Mouse (Mus musculus) heart, embryonic 14.5 days (tissue): ENCODE results near the gene Gm30083. TPM values are rescaled to one million over a fixed set of nuclear protein-coding genes. Genes with fewer than 3 reads are reported as not detected.
A peak's percentile ranks its signal among the peaks of the same experiment; 100 is the strongest.

Experiments
- ATAC-seq: fragments of 200-750 bp; cut with Nextera tagmentation; 2 replicates; pipeline ENCODE4 v1.8.0; 2017; ENCODE audit warnings: low read depth, moderate TSS enrichment; ENCODE audit not compliant: insufficient number of reproducible peaks, insufficient read depth, low FRiP score
- H3K27ac ChIP-seq, 2 experiments: fragments of 200-500 bp in 1 of 2; fragments of 300-500 bp in 1 of 2; sonication (generic) in 1 of 2; replicated peaks in 1 of 2; 2 replicates each; pipeline ENCODE4 v1.5.1; 2012 to 2014; ENCODE audit warnings: low read depth in 2 of 2, low read length in 2 of 2, control low read depth in 1 of 2, mild to moderate bottlenecking in 1 of 2, mixed read lengths in 1 of 2; ENCODE audit not compliant: control insufficient read depth in 1 of 2, insufficient read depth in 1 of 2
- H3K27me3 ChIP-seq: fragments of 300-500 bp; sonication (generic); 2 replicates; pipeline ENCODE4 v1.6.1; 2014; ENCODE audit warnings: mild to moderate bottlenecking, low read length, control low read depth; ENCODE audit not compliant: control insufficient read depth, insufficient read depth
- H3K36me3 ChIP-seq: fragments of 300-500 bp; sonication (generic); 2 replicates; pipeline ENCODE4 v1.6.1; 2014; ENCODE audit warnings: mild to moderate bottlenecking, control low read depth, low read length, mixed read lengths; ENCODE audit not compliant: control insufficient read depth, insufficient read depth
- H3K4me1 ChIP-seq, 2 experiments: fragments of 200-500 bp in 1 of 2; fragments of 300-500 bp in 1 of 2; sonication (generic) in 1 of 2; 2 replicates each; pipeline ENCODE4 v1.6.1; 2012 to 2014; ENCODE audit warnings: low read length in 2 of 2, control low read depth in 1 of 2, mixed read lengths in 1 of 2; ENCODE audit not compliant: control insufficient read depth in 2 of 2, insufficient read depth in 2 of 2
- H3K4me2 ChIP-seq: fragments of 300-500 bp; sonication (generic); 2 replicates; pipeline ENCODE4 v1.6.1; 2014; ENCODE audit warnings: mild to moderate bottlenecking, low read length
- H3K4me3 ChIP-seq, 2 experiments: fragments of 200-500 bp in 1 of 2; fragments of 300-500 bp in 1 of 2; sonication (generic) in 1 of 2; 2 replicates each; pipeline ENCODE4 v1.5.1; 2012 to 2014; ENCODE audit warnings: low read length in 2 of 2, mild to moderate bottlenecking in 2 of 2, control low read depth in 1 of 2, low read depth in 1 of 2, moderate library complexity in 1 of 2; ENCODE audit not compliant: control insufficient read depth in 1 of 2, insufficient read depth in 1 of 2
- H3K9ac ChIP-seq: fragments of 300-500 bp; sonication (generic); 2 replicates; pipeline ENCODE4 v1.6.1; 2014; ENCODE audit warnings: mild to moderate bottlenecking, low read length
- H3K9me3 ChIP-seq: fragments of 300-500 bp; sonication (generic); 2 replicates; pipeline ENCODE4 v1.6.1; 2016; ENCODE audit warnings: low read length, control low read depth; ENCODE audit not compliant: control insufficient read depth
- WGBS: fragments of 180-500 bp; shearing (Covaris S2); extraction: QIAGEN DNeasy Blood & Tissue Kit; methylation state at CpG from one replicate; pipeline ENCODE4 v1.1.7; 2014; 5-methylcytosine and 5-hydroxymethylcytosine counted together
- polyA plus RNA-seq: library from polyadenylated mRNA; unstranded; fragments of >200 nt; fragmentation: Nextera tagmentation; extraction: Ambion mirVana; gene quantifications from 2 replicates; pipeline ENCODE4 v1.2.1, GENCODE M21; 2014

The Gm30083 gene
- polyA plus RNA-seq, 1 experiment from 2014 or later: not detected

- H3K9ac ChIP-seq: no peak overlapping the region
- no peak overlapping the region for H3K4me3 ChIP-seq
- no peaks in the 10 kb centered on the region for H3K9me3 ChIP-seq
- 0 out of 2 replicates have a peak, but pooled peaks cover 4% of the 10 kb centered on the region for H3K27me3 ChIP-seq
- no peak overlapping the region for H3K27ac ChIP-seq
- H3K4me2 ChIP-seq: no peak overlapping the region
- no peak for ATAC-seq
- peaks cover 13 to 14% of the 10 kb centered on the region in 2 experiments for H3K4me1 ChIP-seq
- no peaks in the 10 kb centered on the region for H3K36me3 ChIP-seq
- 91% methylated on average over 9 of the region's 9 CpGs for WGBS
Observed at GRCm38 (mm10) chr14:33993051-33993450, 21.9 kb downstream of the Gm30083 start.

DNA sequence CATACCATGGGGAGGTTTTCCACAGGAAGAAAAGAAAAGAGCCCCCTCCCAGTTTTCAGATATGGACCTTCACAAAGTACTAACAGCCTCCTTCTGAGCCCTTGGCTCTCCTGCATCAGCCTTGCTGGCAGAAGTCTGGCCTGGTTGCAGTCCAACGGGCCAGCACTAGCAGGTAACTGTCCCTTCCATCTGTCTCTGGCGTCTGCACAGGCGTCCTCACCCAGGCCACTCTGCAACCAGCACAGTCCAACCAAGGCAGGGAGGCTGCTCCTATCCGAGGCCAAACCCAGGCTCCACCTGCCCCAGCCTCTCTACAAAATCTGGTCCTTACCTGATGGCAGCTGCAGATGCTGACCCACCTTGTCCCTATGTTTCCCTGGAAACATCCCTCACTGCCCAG lies 23.0 kb downstream of the Gm30083 start:
- H3K4me2 ChIP-seq: no peak overlapping the region
- H3K36me3 ChIP-seq: no peaks in the 10 kb centered on the region
- ATAC-seq: no peak
- no peak overlapping the region for H3K27ac ChIP-seq
- 74% methylated on average over 4 of the region's 4 CpGs for WGBS
- 0 out of 2 replicates have a peak, but pooled peaks cover 4% of the 10 kb centered on the region for H3K27me3 ChIP-seq
- H3K9me3 ChIP-seq: no peaks in the 10 kb centered on the region
- no peak overlapping the region for H3K4me3 ChIP-seq
- H3K4me1 ChIP-seq: peaks cover 9 to 10% of the 10 kb centered on the region in 2 experiments
- no peak overlapping the region for H3K9ac ChIP-seq

GRCm38 (mm10) chr14:33989201-33989600 lies 25.8 kb downstream of the Gm30083 start:
- no peak overlapping the region for H3K4me3 ChIP-seq
- ATAC-seq: no peak
- H3K9ac ChIP-seq: no peak overlapping the region
- no peak overlapping the region for H3K27ac ChIP-seq
- peaks cover 6% of the 10 kb centered on the region in 2 experiments for H3K4me1 ChIP-seq
- no peaks in the 10 kb centered on the region for H3K9me3 ChIP-seq
- 0 out of 2 replicates have a peak, but pooled peaks cover 4% of the 10 kb centered on the region for H3K27me3 ChIP-seq
- H3K4me2 ChIP-seq: no peak overlapping the region
- 53% methylated on average over 3 of the region's 3 CpGs for WGBS
- no peaks in the 10 kb centered on the region for H3K36me3 ChIP-seq

DNA sequence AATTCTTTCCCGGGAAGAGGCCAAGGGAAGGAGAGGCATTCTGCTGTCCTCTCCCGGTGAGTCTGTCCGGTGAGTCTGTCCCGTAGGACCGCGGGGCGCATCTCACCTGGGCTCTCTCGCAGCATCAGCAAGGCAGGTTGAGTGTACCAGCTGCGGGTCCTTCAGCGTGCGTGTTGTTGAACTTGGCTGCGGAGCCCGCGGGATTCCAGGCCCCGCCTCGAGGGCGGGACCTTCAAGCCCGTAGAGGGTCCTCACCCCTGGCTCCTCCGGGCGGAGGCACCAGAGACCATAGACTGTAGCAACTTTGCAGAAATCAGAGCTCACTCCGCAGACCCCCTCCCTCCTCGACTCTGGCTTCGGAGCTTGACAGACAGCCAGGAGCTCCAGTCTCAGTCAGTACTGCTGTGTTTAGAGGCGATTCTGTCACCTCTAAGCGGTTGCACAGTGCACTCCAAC lies 36.4 kb downstream of the Gm30083 start, which contains the start of gene Zfp488:
Gene Zfp488 (minus strand): TSS at position 161 of the 456 bp plus-strand sequence.
- H3K4me3 ChIP-seq: peak within 1 kb of the TSS; percentile 37 to 41
- WGBS: under 1% methylated on average over 25 of the region's 25 CpGs
- ATAC-seq: peak; percentile 43; the same call in 1 of the 2 replicates
- H3K36me3 ChIP-seq: no peaks in the 10 kb centered on the region
- peaks cover 3 to 4% of the 10 kb centered on the region in 2 experiments; a peak in 1 of 4 replicates for H3K4me1 ChIP-seq
- no peak within 1 kb of the TSS for H3K27ac ChIP-seq
- peak within 1 kb of the TSS; percentile 74 for H3K4me2 ChIP-seq
- peaks cover 14% of the 10 kb centered on the region; the same call in 1 of the 2 replicates for H3K27me3 ChIP-seq
- peak within 1 kb of the TSS; percentile 49; the same call in 1 of the 2 replicates for H3K9ac ChIP-seq
- H3K9me3 ChIP-seq: no peaks in the 10 kb centered on the region

- Histone ChIP-seq H3K9ac (no peak overlapping the region), H3K4me2 (no peak overlapping the region), H3K4me1 (peaks cover 3 to 4% of the 10 kb centered on the region in 2 experiments; a peak in 1 of 4 replicates), H3K27me3 (peaks cover 14% of the 10 kb centered on the region; the same call in 1 of the 2 replicates), H3K36me3 (no peaks in the 10 kb centered on the region), H3K27ac (no peak overlapping the region), H3K9me3 (no peaks in the 10 kb centered on the region), H3K4me3 (no peak overlapping the region)
- 47% methylated on average over 7 of the region's 7 CpGs for WGBS
- no peak for ATAC-seq
Observed at GRCm38 (mm10) chr14:33977748-33978147, 37.2 kb downstream of the Gm30083 start.

DNA sequence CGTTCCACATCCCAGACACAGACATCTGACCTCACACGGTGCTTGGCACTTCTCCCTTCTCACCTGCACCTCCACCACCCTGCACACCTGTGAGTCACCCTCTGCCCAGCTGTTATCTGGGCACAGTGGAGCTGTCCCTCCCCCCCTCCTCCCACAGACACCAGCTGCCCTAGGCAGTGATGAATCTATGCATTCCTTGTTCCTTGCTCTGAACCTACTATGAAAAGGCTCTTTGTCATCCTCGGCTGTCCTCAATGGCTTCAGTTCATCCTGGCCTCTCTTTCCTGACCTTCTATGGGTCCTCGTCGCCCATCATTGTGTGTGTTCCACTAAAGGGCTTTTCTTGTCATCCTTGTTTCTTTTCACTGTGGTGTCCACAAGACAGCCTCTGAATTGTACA lies 40.2 kb downstream of the Gm30083 start:
- ATAC-seq: no peak
- Histone ChIP-seq H3K4me2 (no peak overlapping the region), H3K4me1 (peaks cover 3 to 4% of the 10 kb centered on the region in 2 experiments; a peak in 1 of 4 replicates), H3K27ac (no peak overlapping the region), H3K9me3 (no peaks in the 10 kb centered on the region), H3K27me3 (peaks cover 14% of the 10 kb centered on the region), H3K9ac (no peak overlapping the region), H3K36me3 (no peaks in the 10 kb centered on the region), H3K4me3 (no peak overlapping the region)
- WGBS: 73% methylated on average over 5 of the region's 5 CpGs

GRCm38 (mm10) chr14:33972679-33973078 lies 42.3 kb downstream of the Gm30083 start:
- Histone ChIP-seq H3K9me3 (no peaks in the 10 kb centered on the region), H3K4me2 (no peak overlapping the region)
- no peak for ATAC-seq

DNA sequence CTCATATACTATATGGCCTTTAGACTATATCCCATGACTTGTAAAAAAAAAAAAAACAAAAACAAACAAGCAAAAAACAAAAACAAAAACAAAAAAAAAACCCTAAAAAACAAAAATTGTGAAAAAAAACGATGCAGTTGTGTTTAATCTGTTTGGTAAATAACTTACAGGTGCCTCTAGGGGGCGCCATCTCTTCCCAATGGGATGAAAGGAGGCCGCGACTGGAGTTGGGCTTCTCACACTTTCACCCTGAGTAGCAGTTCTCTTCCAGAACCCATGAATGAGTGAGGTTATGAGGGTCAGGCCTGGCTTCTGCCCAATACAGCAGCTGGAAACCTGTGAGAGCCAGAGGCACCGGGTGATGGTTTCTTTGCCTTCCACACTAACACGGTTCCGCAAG lies 49.3 kb downstream of the Gm30083 start:
- H3K27ac ChIP-seq: no peak overlapping the region
- H3K9ac ChIP-seq: no peak overlapping the region
- no peak overlapping the region for H3K4me2 ChIP-seq
- no peaks in the 10 kb centered on the region for H3K36me3 ChIP-seq
- WGBS: 56% methylated on average over 7 of the region's 7 CpGs
- H3K4me3 ChIP-seq: no peak overlapping the region
- ATAC-seq: no peak
- no peaks in the 10 kb centered on the region for H3K4me1 ChIP-seq
- no peaks in the 10 kb centered on the region for H3K9me3 ChIP-seq
- H3K27me3 ChIP-seq: no peaks in the 10 kb centered on the region; the same call in 1 of the 2 replicates

More at GRCm38 (mm10) chr14:33972679-33973078, 42.3 kb downstream of the Gm30083 start:
- H3K27me3 ChIP-seq: peaks cover 5% of the 10 kb centered on the region; the same call in 1 of the 2 replicates
- H3K4me3 ChIP-seq: no peak overlapping the region
- H3K36me3 ChIP-seq: no peaks in the 10 kb centered on the region
- no peak overlapping the region for H3K27ac ChIP-seq
- no peaks in the 10 kb centered on the region for H3K4me1 ChIP-seq
- 39% methylated on average over 7 of the region's 7 CpGs for WGBS
- no peak overlapping the region for H3K9ac ChIP-seq
